Mouse (Mus musculus): ENCODE measurements around the gene Pex11a. TPM values are rescaled to one million over a fixed set of nuclear protein-coding genes. Genes with fewer than 3 reads are reported as not detected.
A peak's percentile ranks its signal among the peaks of the same experiment; 100 is the strongest.

The Pex11a gene
- polyA plus RNA-seq, 1 experiment from 2014 or later: 12.8 TPM

DNA sequence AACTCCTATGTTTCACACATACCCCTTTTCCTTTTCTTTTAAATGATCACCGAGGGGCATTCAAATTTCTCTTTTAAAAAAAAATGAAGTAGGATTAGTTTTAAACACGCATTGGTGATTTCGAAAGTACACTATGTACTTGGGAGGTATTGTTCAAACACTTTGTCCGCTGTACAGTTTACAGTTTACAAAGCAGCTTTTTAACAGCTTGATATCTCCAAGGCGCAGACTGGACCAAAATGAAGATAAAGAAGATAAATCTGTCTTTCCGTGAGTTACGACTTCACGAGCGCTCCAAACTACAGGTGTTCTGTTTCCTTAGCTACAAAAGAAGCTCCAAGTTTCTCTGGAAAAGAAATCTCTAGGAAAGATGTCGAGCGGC is 663 bp downstream of the Pex11a start:
- H3K4me3 ChIP-seq (ENCODE audit: low read length): peak overlapping the region; percentile 72
- no peaks in the 10 kb centered on the region for H3K9me3 ChIP-seq (ENCODE audit: control insufficient read depth, low read length)
- no peaks in the 10 kb centered on the region for H3K27me3 ChIP-seq (replicated peaks; ENCODE audit: control insufficient read depth, insufficient read depth, low read length)
- H3K27ac ChIP-seq (ENCODE audit: low read length): no peak overlapping the region
- H3K36me3 ChIP-seq (ENCODE audit: control insufficient read depth, insufficient read depth, low read length): no peaks in the 10 kb centered on the region
- 16% methylated on average over 11 of the region's 11 CpGs for WGBS
- peak overlapping the region; percentile 95 for H3K4me2 ChIP-seq (ENCODE audit: low read depth, low read length)
- no peak for ATAC-seq
- H3K9ac ChIP-seq (ENCODE audit: low read depth, low read length): peak overlapping the region; percentile 76
- H3K4me1 ChIP-seq (ENCODE audit: control insufficient read depth, insufficient read depth, low read length): 0 out of 2 replicates have a peak, but pooled peaks cover 7% of the 10 kb centered on the region

DNA sequence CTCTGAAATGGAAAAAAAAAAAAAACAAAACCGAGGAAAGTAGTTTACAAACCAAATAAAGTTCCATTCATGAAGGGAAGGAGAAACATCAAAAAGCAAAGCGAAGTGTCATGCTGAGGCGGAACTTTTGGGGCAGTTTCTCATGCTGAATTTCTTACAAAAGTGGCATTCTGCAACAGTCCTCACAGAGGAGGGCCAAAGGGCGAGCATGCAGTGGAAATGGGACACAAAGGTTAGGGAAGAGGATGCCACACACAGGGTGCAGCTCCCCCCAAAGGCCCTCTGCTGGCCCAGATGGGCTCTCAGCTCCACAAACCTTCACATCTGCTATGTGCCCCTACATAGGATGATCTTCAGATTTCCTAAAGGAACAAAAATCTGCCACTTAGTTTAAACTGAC is 2.7 kb downstream of the Pex11a start:
- no peak overlapping the region for H3K27ac ChIP-seq (ENCODE audit: low read length)
- H3K4me2 ChIP-seq (ENCODE audit: low read depth, low read length): no peak overlapping the region
- H3K4me1 ChIP-seq (ENCODE audit: control insufficient read depth, insufficient read depth, low read length): 0 out of 2 replicates have a peak, but pooled peaks cover 7% of the 10 kb centered on the region
- no peak overlapping the region for H3K9ac ChIP-seq (ENCODE audit: low read depth, low read length)
- H3K9me3 ChIP-seq (ENCODE audit: control insufficient read depth, low read length): no peaks in the 10 kb centered on the region
- H3K4me3 ChIP-seq (ENCODE audit: low read length): no peak overlapping the region
- no peaks in the 10 kb centered on the region for H3K27me3 ChIP-seq (replicated peaks; ENCODE audit: control insufficient read depth, insufficient read depth, low read length)
- no peaks in the 10 kb centered on the region for H3K36me3 ChIP-seq (ENCODE audit: control insufficient read depth, insufficient read depth, low read length)
- WGBS: 78% methylated on average over 4 of the region's 4 CpGs
- ATAC-seq: no peak

DNA sequence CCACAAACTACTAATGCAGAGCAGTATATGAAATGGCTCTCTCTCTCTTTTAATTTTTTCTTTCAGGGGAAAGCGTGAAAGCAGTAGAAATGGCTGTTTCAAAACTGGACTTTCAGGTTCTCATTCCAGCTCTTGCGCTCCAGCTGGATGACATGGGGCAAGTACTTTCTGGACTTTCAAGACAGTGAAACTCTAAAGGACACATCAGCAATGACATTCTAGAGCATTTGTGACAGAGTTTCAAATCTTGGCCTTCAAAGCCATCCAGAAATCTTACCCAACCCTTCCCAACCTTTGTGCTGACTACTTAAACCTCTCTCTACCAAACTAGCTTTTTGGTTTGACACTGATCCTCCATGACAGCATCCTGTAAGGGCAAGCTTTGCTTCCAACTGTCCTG is 4.0 kb downstream of the Pex11a start:
- Histone ChIP-seq H3K4me1 (ENCODE audit: control insufficient read depth, insufficient read depth, low read length) (peaks cover 14% of the 10 kb centered on the region; the same call in 1 of the 2 replicates), H3K9ac (ENCODE audit: low read depth, low read length) (no peak overlapping the region), H3K9me3 (ENCODE audit: control insufficient read depth, low read length) (no peaks in the 10 kb centered on the region), H3K4me3 (ENCODE audit: low read length) (no peak overlapping the region), H3K36me3 (ENCODE audit: control insufficient read depth, insufficient read depth, low read length) (no peaks in the 10 kb centered on the region), H3K27ac (ENCODE audit: low read length) (no peak overlapping the region), H3K27me3 (replicated peaks; ENCODE audit: control insufficient read depth, insufficient read depth, low read length) (no peaks in the 10 kb centered on the region), H3K4me2 (ENCODE audit: low read depth, low read length) (no peak overlapping the region)
- ATAC-seq: no peak
- WGBS: 87% methylated on average over 2 of the region's 2 CpGs

DNA sequence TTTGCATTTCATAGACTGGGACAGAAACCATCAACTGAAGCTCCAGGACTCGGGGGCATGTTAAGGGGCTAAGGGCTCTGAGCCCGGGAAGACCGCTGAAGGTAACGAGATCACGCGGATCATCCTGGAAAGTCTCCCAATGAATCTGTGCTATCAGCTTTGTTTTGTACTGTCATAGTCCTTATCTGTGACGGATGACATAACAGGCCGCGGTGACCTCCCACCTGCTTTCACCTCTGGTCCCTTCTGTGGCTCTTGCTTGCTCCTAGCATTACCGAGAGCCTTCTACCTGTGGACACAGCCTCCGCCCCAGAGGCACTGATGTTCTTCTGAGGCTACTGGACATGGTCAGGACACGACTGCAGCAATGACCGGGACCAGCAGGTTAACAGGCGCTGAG is 6.4 kb downstream of the Pex11a start:
- no peak overlapping the region for H3K4me3 ChIP-seq (ENCODE audit: low read length)
- no peak overlapping the region for H3K4me2 ChIP-seq (ENCODE audit: low read depth, low read length)
- no peaks in the 10 kb centered on the region for H3K36me3 ChIP-seq (ENCODE audit: control insufficient read depth, insufficient read depth, low read length)
- no peak for ATAC-seq
- H3K9me3 ChIP-seq (ENCODE audit: control insufficient read depth, low read length): no peaks in the 10 kb centered on the region
- no peak overlapping the region for H3K27ac ChIP-seq (ENCODE audit: low read length)
- WGBS: 85% methylated on average over 14 of the region's 14 CpGs
- H3K27me3 ChIP-seq (replicated peaks; ENCODE audit: control insufficient read depth, insufficient read depth, low read length): no peaks in the 10 kb centered on the region
- peaks cover 9% of the 10 kb centered on the region; the same call in 1 of the 2 replicates for H3K4me1 ChIP-seq (ENCODE audit: control insufficient read depth, insufficient read depth, low read length)
- no peak overlapping the region for H3K9ac ChIP-seq (ENCODE audit: low read depth, low read length)

DNA sequence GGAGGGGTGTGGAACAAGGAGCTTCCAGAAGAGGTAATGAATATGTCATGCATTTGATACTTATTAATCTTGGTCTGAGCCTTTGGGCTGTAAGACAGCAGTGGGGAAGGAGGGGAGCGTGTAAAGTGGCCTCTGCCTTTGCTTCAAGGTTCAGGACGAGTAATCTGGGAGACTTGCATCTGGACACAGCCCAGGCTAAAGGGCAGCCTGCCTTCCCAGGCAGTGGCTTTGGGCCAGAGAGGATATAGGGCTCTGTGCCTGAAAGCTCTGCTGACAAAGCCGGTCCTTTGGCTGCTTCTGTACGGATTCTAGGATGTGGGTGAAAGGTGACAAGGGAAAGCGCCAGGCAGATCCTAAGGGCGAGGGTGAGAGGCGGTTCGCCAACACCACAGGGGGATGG is 8.4 kb downstream of the Pex11a start:
- Histone ChIP-seq H3K4me3 (ENCODE audit: low read length) (no peak overlapping the region), H3K9ac (ENCODE audit: low read depth, low read length) (no peak overlapping the region), H3K4me1 (ENCODE audit: control insufficient read depth, insufficient read depth, low read length) (peaks cover 9% of the 10 kb centered on the region; the same call in 1 of the 2 replicates), H3K27ac (ENCODE audit: low read length) (peak overlapping the region; percentile 67), H3K9me3 (ENCODE audit: control insufficient read depth, low read length) (no peaks in the 10 kb centered on the region), H3K36me3 (ENCODE audit: control insufficient read depth, insufficient read depth, low read length) (no peaks in the 10 kb centered on the region), H3K4me2 (ENCODE audit: low read depth, low read length) (peak overlapping the region; percentile 14; the same call in 1 of the 2 replicates), H3K27me3 (replicated peaks; ENCODE audit: control insufficient read depth, insufficient read depth, low read length) (peaks cover 2% of the 10 kb centered on the region; the same call in 1 of the 2 replicates)
- ATAC-seq: peak; percentile 95
- WGBS: 63% methylated on average over 8 of the region's 8 CpGs

DNA sequence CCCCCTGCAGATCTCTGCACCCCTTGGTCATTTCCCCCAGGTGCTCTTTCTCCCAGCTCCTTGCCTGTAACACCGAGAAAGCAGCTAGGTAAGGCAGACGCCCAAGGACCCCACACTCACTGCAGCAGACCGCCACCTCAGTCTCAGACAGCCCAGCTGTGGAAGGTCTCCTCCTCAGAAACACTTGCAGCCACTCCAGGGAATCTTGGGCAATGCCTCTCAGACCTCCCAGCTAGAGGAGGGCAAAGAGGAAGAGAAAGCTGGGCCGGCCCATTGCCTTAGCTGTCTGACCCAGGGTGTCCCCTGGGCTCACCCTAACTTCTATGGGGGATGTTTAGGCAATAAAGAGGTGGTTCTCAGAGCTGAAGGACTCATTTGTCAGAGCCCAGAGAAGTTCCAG is 10.3 kb downstream of the Pex11a start, which contains the start of gene Plin1:
Gene Plin1, minus strand, starts transcription at position 282 of the 400 bp plus-strand sequence.
- no peak within 1 kb of the TSS for H3K4me3 ChIP-seq (ENCODE audit: low read length)
- no peak within 1 kb of the TSS for H3K27ac ChIP-seq (ENCODE audit: low read length)
- peaks cover 9% of the 10 kb centered on the region; the same call in 1 of the 2 replicates for H3K4me1 ChIP-seq (ENCODE audit: control insufficient read depth, insufficient read depth, low read length)
- no peaks in the 10 kb centered on the region for H3K9me3 ChIP-seq (ENCODE audit: control insufficient read depth, low read length)
- no peak for ATAC-seq
- H3K36me3 ChIP-seq (ENCODE audit: control insufficient read depth, insufficient read depth, low read length): no peaks in the 10 kb centered on the region
- H3K4me2 ChIP-seq (ENCODE audit: low read depth, low read length): no peak within 1 kb of the TSS
- H3K27me3 ChIP-seq (replicated peaks; ENCODE audit: control insufficient read depth, insufficient read depth, low read length): peaks cover 2% of the 10 kb centered on the region; the same call in 1 of the 2 replicates
- H3K9ac ChIP-seq (ENCODE audit: low read depth, low read length): no peak within 1 kb of the TSS
- 66% methylated on average over 4 of the region's 4 CpGs for WGBS

DNA sequence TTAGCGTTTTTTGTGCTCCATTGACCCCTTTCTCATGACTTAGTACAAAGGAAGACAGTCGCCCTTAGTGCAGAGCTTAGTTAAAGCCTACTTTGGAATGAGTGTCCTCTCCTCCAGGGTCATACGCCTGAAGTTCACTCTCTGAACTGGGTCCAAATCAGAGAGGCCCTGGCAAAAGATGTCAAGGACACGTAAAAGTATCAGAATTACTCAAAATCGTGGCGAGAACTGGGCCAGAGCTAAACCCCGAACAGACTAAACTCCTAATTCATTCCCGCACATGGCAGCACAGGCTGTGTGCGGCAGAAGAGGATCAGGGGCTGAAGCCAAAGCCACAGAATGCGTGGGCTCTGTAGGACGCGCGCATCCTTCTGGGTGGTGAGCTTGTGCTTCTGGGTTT is 11.5 kb downstream of the Pex11a start:
- Histone ChIP-seq H3K27ac (ENCODE audit: low read length) (no peak overlapping the region), H3K9me3 (ENCODE audit: control insufficient read depth, low read length) (no peaks in the 10 kb centered on the region), H3K4me2 (ENCODE audit: low read depth, low read length) (no peak overlapping the region), H3K27me3 (replicated peaks; ENCODE audit: control insufficient read depth, insufficient read depth, low read length) (peaks cover 2% of the 10 kb centered on the region; the same call in 1 of the 2 replicates), H3K9ac (ENCODE audit: low read depth, low read length) (no peak overlapping the region), H3K4me1 (ENCODE audit: control insufficient read depth, insufficient read depth, low read length) (peaks cover 9% of the 10 kb centered on the region; the same call in 1 of the 2 replicates), H3K4me3 (ENCODE audit: low read length) (no peak overlapping the region), H3K36me3 (ENCODE audit: control insufficient read depth, insufficient read depth, low read length) (no peaks in the 10 kb centered on the region)
- ATAC-seq: no peak
- 84% methylated on average over 13 of the region's 13 CpGs for WGBS

DNA sequence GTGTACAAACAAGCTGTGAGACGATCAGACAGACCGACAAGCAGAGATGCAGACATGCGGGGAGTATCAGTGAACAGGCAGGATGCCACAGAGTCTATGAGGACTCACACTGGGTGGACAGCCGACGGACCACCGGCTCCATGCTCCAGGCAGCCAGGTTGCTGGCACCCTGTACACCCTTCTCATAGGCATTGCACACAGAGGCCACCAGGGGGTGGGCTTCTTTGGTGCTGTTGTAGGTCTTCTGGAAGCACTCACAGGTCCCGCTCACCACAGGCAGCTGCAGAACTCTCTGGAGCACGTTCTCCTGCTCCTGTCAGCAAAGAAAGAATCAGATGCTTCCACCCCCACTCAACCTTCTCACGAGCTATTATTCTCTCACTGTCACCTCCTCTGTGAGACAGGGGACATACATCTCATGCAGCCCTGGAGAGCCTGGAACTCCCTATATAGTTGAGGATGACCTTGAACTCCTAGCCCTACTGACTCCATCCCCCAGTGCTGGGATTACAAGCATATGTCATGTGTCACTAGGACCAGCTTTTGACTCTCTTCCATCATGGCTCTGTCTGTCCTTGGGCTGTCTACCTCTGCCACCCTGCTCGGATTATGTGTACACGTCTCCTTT is 13.1 kb downstream of the Pex11a start:
- H3K36me3 ChIP-seq (ENCODE audit: control insufficient read depth, insufficient read depth, low read length): no peaks in the 10 kb centered on the region
- H3K4me3 ChIP-seq (ENCODE audit: low read length): no peak overlapping the region
- H3K4me2 ChIP-seq (ENCODE audit: low read depth, low read length): no peak overlapping the region
- H3K9ac ChIP-seq (ENCODE audit: low read depth, low read length): no peak overlapping the region
- H3K4me1 ChIP-seq (ENCODE audit: control insufficient read depth, insufficient read depth, low read length): peaks cover 5% of the 10 kb centered on the region; the same call in 1 of the 2 replicates
- ATAC-seq: no peak
- no peaks in the 10 kb centered on the region for H3K9me3 ChIP-seq (ENCODE audit: control insufficient read depth, low read length)
- H3K27me3 ChIP-seq (replicated peaks; ENCODE audit: control insufficient read depth, insufficient read depth, low read length): peaks cover 2% of the 10 kb centered on the region
- WGBS: 61% methylated on average over 11 of the region's 11 CpGs
- no peak overlapping the region for H3K27ac ChIP-seq (ENCODE audit: low read length)

DNA sequence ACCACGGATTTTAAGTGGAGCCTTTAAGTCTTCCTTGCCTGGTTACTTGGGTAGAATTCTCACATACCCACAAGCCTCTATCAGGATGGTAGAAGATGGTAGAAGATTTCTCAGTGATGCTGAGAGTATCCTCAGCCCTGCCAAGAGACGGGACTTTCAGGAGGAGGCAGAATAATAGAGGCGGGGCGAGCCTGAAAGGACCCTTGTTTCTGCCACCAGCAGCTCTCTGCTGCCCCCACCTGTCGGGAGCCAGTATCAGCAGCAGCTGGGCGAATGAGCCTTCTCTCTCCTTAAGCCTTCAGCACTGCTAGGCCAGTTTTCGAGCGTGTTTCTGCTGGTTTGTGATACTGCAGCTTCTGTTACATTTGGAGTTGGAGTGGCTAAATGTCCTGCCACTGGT is 13.8 kb downstream of the Pex11a start:
- H3K4me2 ChIP-seq (ENCODE audit: low read depth, low read length): no peak overlapping the region
- H3K4me1 ChIP-seq (ENCODE audit: control insufficient read depth, insufficient read depth, low read length): 0 out of 2 replicates have a peak, but pooled peaks cover 3% of the 10 kb centered on the region
- no peak for ATAC-seq
- H3K9ac ChIP-seq (ENCODE audit: low read depth, low read length): no peak overlapping the region
- H3K36me3 ChIP-seq (ENCODE audit: control insufficient read depth, insufficient read depth, low read length): no peaks in the 10 kb centered on the region
- H3K9me3 ChIP-seq (ENCODE audit: control insufficient read depth, low read length): no peaks in the 10 kb centered on the region
- no peak overlapping the region for H3K4me3 ChIP-seq (ENCODE audit: low read length)
- 4% methylated on average over 8 of the region's 8 CpGs for WGBS
- peaks cover 2% of the 10 kb centered on the region for H3K27me3 ChIP-seq (replicated peaks; ENCODE audit: control insufficient read depth, insufficient read depth, low read length)
- H3K27ac ChIP-seq (ENCODE audit: low read length): no peak overlapping the region
